Mouse (Mus musculus): Measurements from ENCODE around the gene Grm5.

DNA sequence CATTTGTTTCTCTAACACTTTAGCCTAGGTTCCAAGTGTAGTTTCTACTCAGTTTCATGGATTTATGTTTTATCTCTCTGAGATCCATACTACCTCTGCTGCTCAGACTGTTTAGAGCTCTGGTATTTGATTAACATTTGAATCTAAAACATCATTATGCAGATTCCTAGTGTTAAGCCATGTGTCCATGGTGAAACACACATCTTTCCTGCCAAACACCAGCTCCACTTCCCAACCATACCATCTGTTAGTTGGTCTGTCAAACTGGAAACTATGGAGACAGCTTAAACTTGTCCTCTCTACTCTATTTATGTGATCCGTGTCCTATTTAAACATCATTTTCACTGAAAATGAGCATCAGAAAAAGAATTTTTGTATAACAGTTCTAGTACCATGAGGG lies 203.6 kb downstream of the Grm5 start:
- TF ChIP-seq CTCF (IDR thresholded peaks at IDR 0.05; ENCODE audit: borderline replicate concordance, insufficient read depth, low read length), result no peak
- TF ChIP-seq POLR2A (IDR thresholded peaks at IDR 0.05; ENCODE audit: low read depth, low read length), result no peak

All from embryonic fibroblast, embryonic 13.5 days (primary cell).